Mouse (Mus musculus) midbrain, postnatal 0 days (tissue): ENCODE results near the gene Ddx39. TPM values are rescaled to one million over a fixed set of nuclear protein-coding genes. Genes with fewer than 3 reads are reported as not detected.

Experiments used
- ATAC-seq: fragments of 200-750 bp; cut with Nextera tagmentation; 2 replicates; pipeline ENCODE4 v1.8.0; 2017; ENCODE audit warnings: moderate number of reproducible peaks, mild to moderate bottlenecking, moderate TSS enrichment, moderate library complexity; ENCODE audit not compliant: low FRiP score
- DNase-seq: peaks from one replicate; pipeline ENCODE4 v3.0.0-alpha.2; 2015; ENCODE audit warnings: low spot score
- H3K27ac ChIP-seq: fragments of 300-500 bp; sonication (generic); 2 replicates; pipeline ENCODE4 v1.5.1; 2014; ENCODE audit warnings: low read depth, mild to moderate bottlenecking, low read length, mixed read lengths
- H3K27me3 ChIP-seq: fragments of 300-500 bp; sonication (generic); 2 replicates; pipeline ENCODE4 v1.6.1; 2014; ENCODE audit warnings: low read length, control low read depth, mixed read lengths; ENCODE audit not compliant: insufficient read depth
- H3K36me3 ChIP-seq: fragments of 300-500 bp; sonication (generic); 2 replicates; pipeline ENCODE4 v1.6.1; 2014; ENCODE audit warnings: low read length, control low read depth, mixed read lengths; ENCODE audit not compliant: insufficient read depth
- H3K4me1 ChIP-seq: fragments of 300-500 bp; sonication (generic); 2 replicates; pipeline ENCODE4 v1.6.1; 2014; ENCODE audit warnings: mild to moderate bottlenecking, control low read depth, antibody characterized with exemption, low read length, mixed read lengths; ENCODE audit not compliant: insufficient read depth
- H3K4me2 ChIP-seq: fragments of 300-500 bp; sonication (generic); 2 replicates; pipeline ENCODE4 v1.6.1; 2014; ENCODE audit warnings: low read depth, mild to moderate bottlenecking, low read length, mixed read lengths; ENCODE audit not compliant: poor library complexity, severe bottlenecking
- H3K4me3 ChIP-seq: fragments of 300-500 bp; sonication (generic); 2 replicates; pipeline ENCODE4 v1.5.1; 2014; ENCODE audit warnings: low read depth, mild to moderate bottlenecking, low read length, moderate library complexity
- H3K9ac ChIP-seq: fragments of 300-500 bp; sonication (generic); replicated peaks from 2 replicates; pipeline ENCODE4 v1.6.1; 2014; ENCODE audit warnings: mild to moderate bottlenecking, low read length, moderate library complexity, mixed read lengths; ENCODE audit not compliant: poor library complexity, severe bottlenecking
- H3K9me3 ChIP-seq: fragments of 300-500 bp; sonication (generic); 2 replicates; pipeline ENCODE4 v1.6.1; 2016; ENCODE audit warnings: low read length, control low read depth
- CTCF ChIP-seq: IDR thresholded peaks from 2 replicates; pipeline ENCODE4 v1.5.1; 2016; ENCODE audit warnings: antibody characterized with exemption, mild to moderate bottlenecking
- WGBS: fragments of 180-500 bp; shearing (Covaris S2); extraction: QIAGEN DNeasy Blood & Tissue Kit; methylation state at CpG from one replicate; pipeline ENCODE4 v1.1.7; 2014; 5-methylcytosine and 5-hydroxymethylcytosine counted together
- polyA plus RNA-seq: library from polyadenylated mRNA; unstranded; fragments of >200 nt; fragmentation: Nextera tagmentation; extraction: Ambion mirVana; gene quantifications from 2 replicates; pipeline ENCODE4 v1.2.1, GENCODE M21; 2015
- total RNA-seq: library from RNA; depleted of rRNA; stranded (reverse); fragments of >200 nt; gene quantifications from 2 replicates; pipeline ENCODE4 v1.2.3, GENCODE M21; 2014

The Ddx39 gene
- total and polyA plus RNA-seq, 2 experiments from 2014 or later, result 38.1 to 68.2 TPM

DNA sequence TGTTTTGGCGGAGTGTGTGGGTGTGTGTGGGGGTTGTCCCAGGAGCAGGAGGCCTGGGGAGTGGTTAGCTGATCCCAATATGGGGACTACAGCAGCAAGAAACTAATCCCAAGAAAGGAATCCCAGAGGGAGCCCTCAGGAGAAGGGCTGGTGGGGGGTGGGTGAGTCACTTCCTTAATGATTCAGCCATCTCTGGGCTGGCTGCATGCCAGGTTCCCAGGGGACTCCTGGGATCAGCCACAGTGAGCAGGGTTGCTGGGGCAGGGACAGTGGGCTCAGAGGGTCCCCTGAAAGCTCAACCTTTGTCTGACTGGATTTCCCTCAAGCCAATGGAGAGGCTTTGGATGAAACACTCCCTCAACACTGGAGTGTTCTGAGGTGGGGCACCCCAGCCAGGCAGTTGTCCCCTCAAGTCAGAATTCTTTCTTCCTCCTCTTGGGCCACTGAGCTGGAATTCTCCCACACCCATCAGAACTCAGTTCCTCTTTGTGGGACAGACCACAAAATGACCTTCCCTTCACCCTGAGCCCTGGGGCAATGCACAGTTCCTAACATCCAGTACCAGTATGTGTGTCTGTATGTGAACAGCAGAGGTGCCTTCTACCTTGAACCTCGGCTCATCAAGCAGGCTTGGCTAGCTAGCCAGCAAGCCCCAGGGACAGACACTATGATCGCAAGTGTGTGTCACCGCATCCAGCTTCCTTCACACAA is 23.0 kb downstream of the Ddx39 start:
- DNase-seq, result no peak

GRCm38 (mm10) chr8:83738949-83739710 is 24.2 kb downstream of the Ddx39 start:
- Histone ChIP-seq H3K36me3 (no peaks in the 10 kb centered on the region), H3K27ac (no peak overlapping the region), H3K4me3 (no peak overlapping the region), H3K4me1 (no peaks in the 10 kb centered on the region), H3K27me3 (peaks cover 20% of the 10 kb centered on the region), H3K4me2 (0 out of 2 replicates have a peak overlapping the region, but pooled peaks have one; percentile 4), H3K9me3 (no peaks in the 10 kb centered on the region), H3K9ac (no peak overlapping the region)
- DNase-seq (no peak), ATAC-seq (no peak)
- no peak for TF ChIP-seq CTCF
- 78% methylated on average over 10 of the region's 10 CpGs for WGBS

More for the DNA sequence above, 23.0 kb downstream of the Ddx39 start:
- Histone ChIP-seq H3K4me3 (no peak overlapping the region), H3K27ac (no peak overlapping the region), H3K36me3 (no peaks in the 10 kb centered on the region), H3K4me1 (no peaks in the 10 kb centered on the region), H3K27me3 (peaks cover 20% of the 10 kb centered on the region), H3K9me3 (no peaks in the 10 kb centered on the region), H3K4me2 (no peak overlapping the region), H3K9ac (no peak overlapping the region)
- WGBS, result 71% methylated on average over 4 of the region's 4 CpGs
- TF ChIP-seq CTCF, result no peak
- no peak for ATAC-seq

DNA sequence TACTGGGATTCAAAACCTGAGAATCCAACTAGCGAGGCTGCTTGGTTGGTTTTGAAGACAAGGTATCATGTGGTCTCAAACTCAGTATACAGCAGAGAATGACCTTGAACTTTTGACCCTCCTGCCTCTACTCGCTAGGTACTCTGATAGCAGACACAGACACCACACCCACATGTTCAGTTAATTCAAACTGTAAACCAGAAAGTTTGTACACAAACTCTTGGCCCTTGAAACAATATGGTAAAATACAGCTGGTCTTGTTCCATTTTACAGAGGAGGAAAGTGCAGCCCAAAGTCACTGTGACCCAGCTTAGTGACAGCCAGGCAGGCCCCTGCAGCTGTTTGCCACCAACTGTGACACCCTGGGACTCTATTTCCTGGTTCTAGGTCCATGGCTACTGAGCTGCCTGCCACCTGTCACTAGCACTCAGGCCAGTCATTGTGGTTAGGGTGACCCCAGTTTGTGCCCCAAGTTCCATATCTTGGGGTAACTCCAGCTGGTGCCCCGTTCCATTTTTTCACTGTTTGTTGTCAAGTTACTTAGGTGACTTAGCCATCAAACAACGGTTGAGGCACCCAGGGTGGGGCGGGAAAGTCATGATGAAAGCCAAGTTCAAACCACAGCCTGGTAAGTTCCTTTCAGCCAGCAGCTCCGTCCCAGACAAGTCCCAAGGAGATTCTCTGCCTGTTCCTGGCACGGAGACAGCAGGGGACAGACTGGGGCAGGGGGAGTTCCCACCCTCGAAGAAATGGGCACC is 24.9 kb downstream of the Ddx39 start:
- ATAC-seq (no peak), DNase-seq (no peak)
- Histone ChIP-seq H3K9ac (no peak overlapping the region), H3K4me3 (0 out of 2 replicates have a peak overlapping the region, but pooled peaks have one; percentile 43), H3K4me1 (no peaks in the 10 kb centered on the region), H3K36me3 (no peaks in the 10 kb centered on the region), H3K27ac (no peak overlapping the region), H3K9me3 (no peaks in the 10 kb centered on the region), H3K27me3 (peaks cover 20% of the 10 kb centered on the region), H3K4me2 (peak overlapping the region; percentile 93)
- 44% methylated on average over 8 of the region's 8 CpGs for WGBS
- TF ChIP-seq CTCF, result no peak

GRCm38 (mm10) chr8:83740586-83740975 is 25.6 kb downstream of the Ddx39 start:
- DNase-seq (no peak), ATAC-seq (no peak)
- Histone ChIP-seq H3K4me2 (peak overlapping the region; percentile 93), H3K27me3 (peaks cover 20% of the 10 kb centered on the region), H3K9ac (0 out of 2 replicates have a peak overlapping the region, but pooled peaks have one; percentile 42), H3K36me3 (no peaks in the 10 kb centered on the region), H3K9me3 (no peaks in the 10 kb centered on the region), H3K4me1 (no peaks in the 10 kb centered on the region), H3K27ac (no peak overlapping the region; the same call in 1 of the 2 replicates), H3K4me3 (peak overlapping the region; percentile 43)
- WGBS, result 17% methylated on average over 3 of the region's 3 CpGs
- no peak for TF ChIP-seq CTCF

- H3K4me2 ChIP-seq, result peak within 1 kb of the TSS; percentile 93
- WGBS, result 1% methylated on average over 40 of the region's 56 CpGs
- no peak within 1 kb of the TSS; the same call in 1 of the 2 replicates for H3K27ac ChIP-seq
- H3K27me3 ChIP-seq, result peaks cover 20% of the 10 kb centered on the region
- no peak for TF ChIP-seq CTCF
- no peaks in the 10 kb centered on the region for H3K36me3 ChIP-seq
- peak within 1 kb of the TSS; percentile 42 for H3K9ac ChIP-seq
- ATAC-seq (peak; percentile 47), DNase-seq (no peak)
- H3K4me3 ChIP-seq, result peak within 1 kb of the TSS; percentile 43
- H3K9me3 ChIP-seq, result no peaks in the 10 kb centered on the region
- no peaks in the 10 kb centered on the region for H3K4me1 ChIP-seq
Measured at GRCm38 (mm10) chr8:83740976-83741741, 26.2 kb downstream of the Ddx39 start, which contains the start of gene Adgre5. Adgre5 (minus strand) TSS chr8:83741326.
